Mouse (Mus musculus): ENCODE measurements around the gene Iqcj. TPM values are rescaled to one million over a fixed set of nuclear protein-coding genes. Genes with fewer than 3 reads are reported as not detected.

Iqcj gene
- total and polyA plus RNA-seq, 2 experiments, result not detected

- H3K4me1 ChIP-seq (ENCODE audit: control insufficient read depth, insufficient read depth, low read length), result no peaks in the 10 kb centered on the region
- no peak within 1 kb of the TSS for H3K9ac ChIP-seq (ENCODE audit: low read depth, low read length)
- TF ChIP-seq CTCF (IDR thresholded peaks at IDR 0.05; ENCODE audit: low read depth, low read length) (no peak), POLR2A (IDR thresholded peaks at IDR 0.05; ENCODE audit: extremely low read depth, insufficient read depth, low read length) (no peak)
- H3K27ac ChIP-seq (replicated peaks; ENCODE audit: insufficient read depth, low read depth, low read length), result no peak within 1 kb of the TSS
- no peaks in the 10 kb centered on the region for H3K79me2 ChIP-seq (ENCODE audit: control insufficient read depth, insufficient read depth, low read length)
- WGBS, result 40% methylated on average over 12 of the region's 12 CpGs
- H3K4me3 ChIP-seq (ENCODE audit: insufficient read depth, low read depth, low read length), result no peak within 1 kb of the TSS
- H3K36me3 ChIP-seq (ENCODE audit: control insufficient read depth, insufficient read depth, low read length), result no peaks in the 10 kb centered on the region
- DNase-seq (ENCODE audit: extremely low read depth, low read depth, low spot score), result no peak
- no peaks in the 10 kb centered on the region for H3K27me3 ChIP-seq (ENCODE audit: control insufficient read depth, insufficient read depth, low read length)
Measured at GRCm38 (mm10) chr3:68064731-68065130, 172.7 kb downstream of the Iqcj start, which contains the start of gene Schip1. Gene Schip1 (plus strand): TSS chr3:68064802.

DNA sequence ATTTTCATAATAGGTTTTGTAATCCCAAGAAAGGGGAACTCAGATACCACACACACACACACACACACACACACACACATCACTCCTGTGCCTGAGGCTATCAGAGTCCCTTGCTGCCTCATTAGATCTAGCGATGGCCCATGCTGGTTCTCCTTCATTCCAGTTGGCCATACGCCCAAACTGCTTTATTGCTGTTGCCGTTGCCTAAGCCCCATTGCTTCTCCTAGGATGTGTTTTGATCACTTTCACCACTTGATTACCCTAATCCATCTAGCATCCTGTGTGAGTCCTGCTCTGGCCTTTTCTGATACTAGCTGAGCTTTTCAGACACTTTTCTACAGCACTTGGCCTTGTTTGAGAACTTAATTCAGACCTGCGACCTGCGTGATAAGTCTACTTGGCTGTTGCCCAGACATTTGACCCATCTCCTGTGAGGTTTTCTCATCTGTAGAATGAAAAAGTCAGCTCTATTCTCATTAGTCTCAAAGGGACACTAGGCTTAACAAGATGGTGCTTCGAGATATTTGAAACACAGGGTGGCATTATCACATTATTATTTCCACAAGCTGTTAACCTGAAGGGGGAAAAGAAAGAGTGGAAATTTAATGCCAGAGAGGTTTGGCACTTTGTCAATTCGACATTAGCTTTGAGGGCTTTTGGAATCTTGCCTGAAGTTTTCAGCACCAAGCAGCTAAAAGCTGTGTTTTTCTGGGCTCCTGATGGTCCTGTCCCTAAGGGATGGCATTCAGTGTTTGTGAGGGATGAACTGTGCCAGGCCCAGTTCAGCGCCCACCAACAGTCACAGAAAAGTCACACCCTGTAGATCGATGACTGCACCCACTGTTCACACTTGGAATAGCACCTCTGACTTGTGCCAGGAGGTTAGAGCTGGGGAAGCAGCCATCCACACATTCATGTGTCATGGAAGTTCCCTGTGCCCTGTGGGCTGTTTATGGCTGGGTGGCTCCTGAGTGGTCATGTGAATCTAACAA, 179.7 kb downstream of the Iqcj start:
- Histone ChIP-seq H3K36me3 (ENCODE audit: control insufficient read depth, insufficient read depth, low read length) (no peaks in the 10 kb centered on the region), H3K27ac (replicated peaks; ENCODE audit: insufficient read depth, low read depth, low read length) (no peak overlapping the region), H3K27me3 (ENCODE audit: control insufficient read depth, insufficient read depth, low read length) (no peaks in the 10 kb centered on the region), H3K4me1 (ENCODE audit: control insufficient read depth, insufficient read depth, low read length) (no peaks in the 10 kb centered on the region), H3K79me2 (ENCODE audit: control insufficient read depth, insufficient read depth, low read length) (no peaks in the 10 kb centered on the region), H3K4me3 (ENCODE audit: insufficient read depth, low read depth, low read length) (no peak overlapping the region), H3K9ac (ENCODE audit: low read depth, low read length) (no peak overlapping the region)
- 76% methylated on average over 9 of the region's 9 CpGs for WGBS
- no peak for DNase-seq (ENCODE audit: extremely low read depth, low read depth, low spot score)
- TF ChIP-seq POLR2A (IDR thresholded peaks at IDR 0.05; ENCODE audit: extremely low read depth, insufficient read depth, low read length) (no peak), CTCF (IDR thresholded peaks at IDR 0.05; ENCODE audit: low read depth, low read length) (no peak)

GRCm38 (mm10) chr3:68077406-68077805, 185.4 kb downstream of the Iqcj start:
- Histone ChIP-seq H3K27ac (replicated peaks; ENCODE audit: insufficient read depth, low read depth, low read length) (no peak overlapping the region), H3K4me1 (ENCODE audit: control insufficient read depth, insufficient read depth, low read length) (no peaks in the 10 kb centered on the region), H3K36me3 (ENCODE audit: control insufficient read depth, insufficient read depth, low read length) (no peaks in the 10 kb centered on the region), H3K79me2 (ENCODE audit: control insufficient read depth, insufficient read depth, low read length) (no peaks in the 10 kb centered on the region), H3K4me3 (ENCODE audit: insufficient read depth, low read depth, low read length) (no peak overlapping the region), H3K27me3 (ENCODE audit: control insufficient read depth, insufficient read depth, low read length) (no peaks in the 10 kb centered on the region), H3K9ac (ENCODE audit: low read depth, low read length) (no peak overlapping the region)
- no peak for DNase-seq (ENCODE audit: extremely low read depth, low read depth, low spot score)
- 71% methylated on average over 4 of the region's 4 CpGs for WGBS
- TF ChIP-seq POLR2A (IDR thresholded peaks at IDR 0.05; ENCODE audit: extremely low read depth, insufficient read depth, low read length) (no peak), CTCF (IDR thresholded peaks at IDR 0.05; ENCODE audit: low read depth, low read length) (no peak)

- TF ChIP-seq POLR2A (IDR thresholded peaks at IDR 0.05; ENCODE audit: extremely low read depth, insufficient read depth, low read length) (no peak), CTCF (IDR thresholded peaks at IDR 0.05; ENCODE audit: low read depth, low read length) (no peak)
- Histone ChIP-seq H3K9ac (ENCODE audit: low read depth, low read length) (no peak overlapping the region), H3K27me3 (ENCODE audit: control insufficient read depth, insufficient read depth, low read length) (peaks cover 3% of the 10 kb centered on the region; the same call in 1 of the 2 replicates), H3K27ac (replicated peaks; ENCODE audit: insufficient read depth, low read depth, low read length) (no peak overlapping the region), H3K4me3 (ENCODE audit: insufficient read depth, low read depth, low read length) (no peak overlapping the region), H3K36me3 (ENCODE audit: control insufficient read depth, insufficient read depth, low read length) (no peaks in the 10 kb centered on the region), H3K4me1 (ENCODE audit: control insufficient read depth, insufficient read depth, low read length) (no peaks in the 10 kb centered on the region), H3K79me2 (ENCODE audit: control insufficient read depth, insufficient read depth, low read length) (no peaks in the 10 kb centered on the region)
- 85% methylated on average over 2 of the region's 2 CpGs for WGBS
- DNase-seq (ENCODE audit: extremely low read depth, low read depth, low spot score), result no peak
Measured at GRCm38 (mm10) chr3:68085024-68085423, 193.0 kb downstream of the Iqcj start.

DNA sequence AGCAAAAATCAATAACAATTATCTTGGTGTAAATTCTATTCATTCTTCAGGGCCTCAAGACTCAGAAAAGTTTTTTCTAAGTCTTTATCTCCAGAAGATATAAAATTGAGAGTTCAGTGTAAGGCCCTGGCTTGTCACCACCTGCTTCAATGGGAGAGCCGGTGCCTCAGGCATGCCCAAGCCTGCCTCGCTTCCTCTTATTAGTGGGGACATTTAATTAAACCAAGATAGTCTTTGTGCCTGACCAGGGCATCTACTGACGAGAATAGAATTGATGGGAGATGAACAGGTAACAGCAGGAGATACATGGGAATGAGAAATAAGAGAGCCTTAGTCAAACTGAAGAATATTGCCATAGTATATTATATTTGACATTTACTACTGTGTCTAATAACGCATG, 200.1 kb downstream of the Iqcj start:
- Histone ChIP-seq H3K36me3 (ENCODE audit: control insufficient read depth, insufficient read depth, low read length) (no peaks in the 10 kb centered on the region), H3K27me3 (ENCODE audit: control insufficient read depth, insufficient read depth, low read length) (no peaks in the 10 kb centered on the region), H3K4me1 (ENCODE audit: control insufficient read depth, insufficient read depth, low read length) (no peaks in the 10 kb centered on the region), H3K79me2 (ENCODE audit: control insufficient read depth, insufficient read depth, low read length) (no peaks in the 10 kb centered on the region), H3K9ac (ENCODE audit: low read depth, low read length) (no peak overlapping the region), H3K4me3 (ENCODE audit: insufficient read depth, low read depth, low read length) (no peak overlapping the region), H3K27ac (replicated peaks; ENCODE audit: insufficient read depth, low read depth, low read length) (no peak overlapping the region)
- no peak for DNase-seq (ENCODE audit: extremely low read depth, low read depth, low spot score)
- TF ChIP-seq POLR2A (IDR thresholded peaks at IDR 0.05; ENCODE audit: extremely low read depth, insufficient read depth, low read length) (no peak), CTCF (IDR thresholded peaks at IDR 0.05; ENCODE audit: low read depth, low read length) (no peak)
- WGBS, result 78% methylated on average over 4 of the region's 4 CpGs
